Mouse (Mus musculus): ENCODE results near the gene Etl4. TPM values are rescaled to one million over a fixed set of nuclear protein-coding genes. Genes with fewer than 3 reads are reported as not detected.
"Not testable (repeated sequence)": the region's sequence is repeated elsewhere in the genome, so short reads cannot be mapped to it uniquely, and the experiment has no call there.

Gene Etl4
- polyA plus RNA-seq, 1 experiment from 2014 or later: 7.2 TPM

DNA sequence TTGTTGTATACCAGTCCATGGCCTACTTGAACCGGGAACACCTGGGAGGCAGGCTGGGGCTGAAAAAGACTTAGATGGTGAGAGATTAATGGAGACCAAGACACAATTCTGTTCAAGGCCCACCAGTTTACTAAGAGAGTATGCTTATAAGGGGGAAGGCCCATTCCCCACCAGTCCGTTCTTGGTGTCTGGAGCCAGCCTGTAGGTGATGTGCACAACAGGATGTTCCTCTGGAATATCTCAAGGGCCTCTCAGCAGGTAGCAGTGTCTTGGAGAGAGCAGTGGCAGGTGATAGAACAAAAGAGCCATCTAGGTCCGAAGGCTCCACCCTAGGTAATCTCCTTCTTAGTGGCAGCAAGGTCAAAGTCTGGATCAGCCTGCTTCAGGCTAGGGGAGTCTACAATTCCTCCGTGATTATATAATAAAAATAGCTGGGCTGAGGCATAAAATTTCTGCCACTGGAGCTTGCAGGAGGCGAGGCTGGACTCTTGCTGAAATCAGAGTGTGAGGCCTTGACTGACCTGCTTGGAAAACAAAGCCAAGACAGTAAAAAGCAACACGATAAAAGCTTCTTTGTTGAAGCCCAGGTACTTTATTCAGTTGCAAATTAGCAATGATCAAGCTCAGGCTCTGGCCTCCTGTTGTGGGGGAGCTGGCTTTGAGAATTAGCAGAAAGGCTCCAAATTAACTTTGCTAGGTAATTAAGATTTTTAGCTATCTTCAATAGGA is 267.0 kb downstream of the Etl4 start:
- not testable (repeated sequence) for ATAC-seq (ENCODE audit: low FRiP score); H3K9me3 ChIP-seq (replicated peaks)

GRCm38 (mm10) chr2:20177236-20177635 is 267.7 kb downstream of the Etl4 start:
- H3K4me3 ChIP-seq (replicated peaks); H3K27ac ChIP-seq (replicated peaks); H3K27me3 ChIP-seq (replicated peaks); ATAC-seq (ENCODE audit: low FRiP score); H3K4me1 ChIP-seq; H3K36me3 ChIP-seq; H3K9ac ChIP-seq (replicated peaks); H3K9me3 ChIP-seq (replicated peaks); H3K4me2 ChIP-seq: not testable (repeated sequence)
- WGBS: 98% methylated on average over 3 of the region's 3 CpGs

More for the DNA sequence above, 267.0 kb downstream of the Etl4 start:
- WGBS: 77% methylated on average over 6 of the region's 6 CpGs
- H3K27me3 ChIP-seq (replicated peaks); H3K4me2 ChIP-seq; H3K9ac ChIP-seq (replicated peaks); H3K4me1 ChIP-seq; H3K4me3 ChIP-seq (replicated peaks); H3K27ac ChIP-seq (replicated peaks); H3K36me3 ChIP-seq: not testable (repeated sequence)

GRCm38 (mm10) chr2:20180561-20180960 is 271.0 kb downstream of the Etl4 start:
- H3K4me1 ChIP-seq; H3K9me3 ChIP-seq (replicated peaks); H3K27me3 ChIP-seq (replicated peaks); H3K27ac ChIP-seq (replicated peaks); H3K4me3 ChIP-seq (replicated peaks); H3K36me3 ChIP-seq; H3K9ac ChIP-seq (replicated peaks); H3K4me2 ChIP-seq; ATAC-seq (ENCODE audit: low FRiP score): not testable (repeated sequence)
- WGBS: 97% methylated on average over 5 of the region's 5 CpGs

- ATAC-seq (ENCODE audit: low FRiP score); H3K36me3 ChIP-seq; H3K27me3 ChIP-seq (replicated peaks); H3K9me3 ChIP-seq (replicated peaks); H3K4me1 ChIP-seq; H3K4me2 ChIP-seq; H3K27ac ChIP-seq (replicated peaks); H3K9ac ChIP-seq (replicated peaks); H3K4me3 ChIP-seq (replicated peaks): not testable (repeated sequence)
- 86% methylated on average over 7 of the region's 7 CpGs for WGBS
Measured at GRCm38 (mm10) chr2:20187223-20187622, 277.6 kb downstream of the Etl4 start.

DNA sequence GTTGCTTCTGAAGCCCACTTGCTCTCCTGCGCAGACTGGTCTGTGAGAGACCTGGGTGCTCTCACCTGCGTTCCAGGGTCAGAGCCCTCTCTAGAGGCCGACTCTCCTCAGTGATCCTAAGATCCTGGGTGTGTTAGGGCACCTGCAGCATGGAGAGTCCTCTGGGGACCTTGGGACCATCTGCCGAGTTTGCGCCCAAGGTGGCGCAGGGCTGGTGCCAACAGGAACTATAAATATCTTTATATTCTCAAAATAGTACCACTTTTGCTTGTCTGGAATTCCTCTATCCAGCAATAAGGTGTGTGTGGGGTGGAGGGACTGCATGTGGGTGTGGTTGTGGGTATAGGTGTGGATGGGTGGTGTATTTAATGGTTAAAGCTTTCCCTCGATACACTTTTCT is 293.4 kb downstream of the Etl4 start:
- Histone ChIP-seq H3K27me3 (replicated peaks) (no peaks in the 10 kb centered on the region), H3K27ac (replicated peaks) (no peak overlapping the region), H3K36me3 (no peaks in the 10 kb centered on the region), H3K4me3 (replicated peaks) (no peak overlapping the region), H3K9me3 (replicated peaks) (no peaks in the 10 kb centered on the region), H3K4me1 (no peaks in the 10 kb centered on the region), H3K4me2 (no peak overlapping the region), H3K9ac (replicated peaks) (no peak overlapping the region)
- no peak for ATAC-seq (ENCODE audit: low FRiP score)
- 90% methylated on average over 7 of the region's 7 CpGs for WGBS

DNA sequence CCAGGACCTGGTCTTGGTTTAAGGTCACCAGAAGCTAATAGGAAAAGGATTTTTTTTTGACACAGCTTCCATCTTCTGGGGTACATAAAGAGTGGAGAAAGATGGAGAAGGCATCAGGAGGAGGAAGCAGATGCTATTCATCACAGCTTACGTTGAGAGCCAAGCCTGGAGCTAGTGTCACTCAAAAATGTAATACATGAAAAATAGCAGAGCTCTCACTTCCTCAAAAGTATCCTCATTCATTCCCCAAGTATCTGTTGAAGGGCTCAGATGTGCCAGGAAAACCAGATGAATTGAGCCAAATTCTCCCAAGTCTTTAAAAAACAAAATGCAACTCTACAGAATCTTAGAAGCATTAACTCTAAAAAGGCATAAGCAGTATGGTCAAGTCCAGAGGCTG is 297.1 kb downstream of the Etl4 start:
- no peak for ATAC-seq (ENCODE audit: low FRiP score)
- 60% methylated on average over 1 of the region's 1 CpGs for WGBS
- H3K4me1 ChIP-seq: no peaks in the 10 kb centered on the region

DNA sequence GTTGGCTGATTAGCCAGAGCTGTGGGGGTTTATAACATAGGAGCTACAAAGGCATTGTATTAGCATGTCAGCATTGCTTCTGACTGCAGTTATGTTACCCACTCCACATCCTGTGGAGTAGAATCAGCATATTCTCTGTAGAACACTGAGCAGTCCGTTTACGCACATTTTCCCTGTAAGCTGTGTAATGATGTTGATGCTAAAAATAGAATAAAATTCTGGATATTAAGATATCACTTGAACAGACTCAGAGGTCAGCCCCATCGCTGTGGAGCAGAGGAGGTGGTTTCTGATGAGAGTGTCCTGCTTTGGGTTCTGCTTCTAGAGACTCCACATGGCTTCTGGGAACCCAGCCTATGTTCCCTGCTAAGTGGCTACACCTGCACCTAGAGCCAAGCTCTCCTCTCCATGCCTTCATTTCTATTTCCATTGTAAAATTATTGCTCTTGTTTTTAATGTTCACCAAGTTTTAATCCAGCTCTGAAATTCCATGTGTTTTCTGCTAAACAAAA is 299.2 kb downstream of the Etl4 start:
- Histone ChIP-seq H3K4me3 (replicated peaks) (no peak overlapping the region), H3K36me3 (no peaks in the 10 kb centered on the region), H3K9ac (replicated peaks) (no peak overlapping the region), H3K27ac (replicated peaks) (no peak overlapping the region), H3K9me3 (replicated peaks) (no peaks in the 10 kb centered on the region), H3K27me3 (replicated peaks) (no peaks in the 10 kb centered on the region), H3K4me2 (no peak overlapping the region), H3K4me1 (no peaks in the 10 kb centered on the region)
- ATAC-seq (ENCODE audit: low FRiP score): no peak
- 68% methylated on average over 3 of the region's 3 CpGs for WGBS

More for the DNA sequence above, 297.1 kb downstream of the Etl4 start:
- Histone ChIP-seq H3K9ac (replicated peaks) (no peak overlapping the region), H3K36me3 (no peaks in the 10 kb centered on the region), H3K4me2 (no peak overlapping the region), H3K9me3 (replicated peaks) (no peaks in the 10 kb centered on the region), H3K27me3 (replicated peaks) (no peaks in the 10 kb centered on the region), H3K4me3 (replicated peaks) (no peak overlapping the region), H3K27ac (replicated peaks) (no peak overlapping the region)

DNA sequence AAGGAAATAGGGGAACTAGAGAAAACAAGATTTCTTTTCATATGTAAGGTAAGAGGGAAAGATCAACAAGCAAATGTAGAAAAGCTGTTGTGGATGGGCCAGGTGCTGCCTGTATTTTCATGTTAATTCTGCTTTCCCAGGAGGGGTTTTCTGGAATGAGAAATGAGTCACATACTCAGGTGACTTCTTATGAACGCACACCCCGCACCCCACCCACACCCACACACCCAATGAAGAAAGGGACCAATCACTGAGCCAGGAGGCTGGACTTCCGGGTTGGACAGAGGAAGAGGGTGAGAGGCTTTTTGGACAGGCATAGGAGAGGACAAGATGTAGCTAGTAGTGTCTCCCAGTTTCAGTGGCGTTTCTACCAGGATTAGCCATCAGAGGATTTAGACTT is 299.8 kb downstream of the Etl4 start:
- no peak overlapping the region for H3K4me2 ChIP-seq
- ATAC-seq (ENCODE audit: low FRiP score): no peak
- H3K4me3 ChIP-seq (replicated peaks): no peak overlapping the region
- no peak overlapping the region for H3K27ac ChIP-seq (replicated peaks)
- no peaks in the 10 kb centered on the region for H3K4me1 ChIP-seq
- no peaks in the 10 kb centered on the region for H3K27me3 ChIP-seq (replicated peaks)
- H3K9me3 ChIP-seq (replicated peaks): no peaks in the 10 kb centered on the region
- H3K36me3 ChIP-seq: no peaks in the 10 kb centered on the region
- 74% methylated on average over 4 of the region's 4 CpGs for WGBS
- no peak overlapping the region for H3K9ac ChIP-seq (replicated peaks)

DNA sequence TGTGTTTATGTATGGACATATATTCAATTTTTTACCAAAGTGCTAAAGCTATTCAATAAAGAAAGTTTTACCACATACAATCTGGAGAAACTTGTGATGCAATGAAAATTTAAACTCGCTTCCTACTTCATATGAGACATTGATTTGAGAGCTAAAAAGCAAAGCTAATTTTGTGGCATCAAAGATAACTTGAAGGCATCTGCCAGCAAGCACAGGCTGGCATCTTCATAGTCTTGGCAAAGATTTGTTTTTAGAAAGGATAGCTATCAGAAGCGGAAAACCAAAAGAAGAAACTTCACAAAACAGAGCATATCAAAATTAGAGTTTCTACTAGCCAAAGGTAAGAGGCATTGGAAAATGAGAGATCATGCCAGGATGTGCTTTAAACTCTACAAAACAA is 306.7 kb downstream of the Etl4 start:
- Histone ChIP-seq H3K4me1 (no peaks in the 10 kb centered on the region), H3K27ac (replicated peaks) (no peak overlapping the region), H3K36me3 (no peaks in the 10 kb centered on the region), H3K4me3 (replicated peaks) (no peak overlapping the region), H3K9me3 (replicated peaks) (no peaks in the 10 kb centered on the region), H3K27me3 (replicated peaks) (no peaks in the 10 kb centered on the region), H3K9ac (replicated peaks) (no peak overlapping the region), H3K4me2 (no peak overlapping the region)
- ATAC-seq (ENCODE audit: low FRiP score): no peak
- 99% methylated on average over 2 of the region's 2 CpGs for WGBS

DNA sequence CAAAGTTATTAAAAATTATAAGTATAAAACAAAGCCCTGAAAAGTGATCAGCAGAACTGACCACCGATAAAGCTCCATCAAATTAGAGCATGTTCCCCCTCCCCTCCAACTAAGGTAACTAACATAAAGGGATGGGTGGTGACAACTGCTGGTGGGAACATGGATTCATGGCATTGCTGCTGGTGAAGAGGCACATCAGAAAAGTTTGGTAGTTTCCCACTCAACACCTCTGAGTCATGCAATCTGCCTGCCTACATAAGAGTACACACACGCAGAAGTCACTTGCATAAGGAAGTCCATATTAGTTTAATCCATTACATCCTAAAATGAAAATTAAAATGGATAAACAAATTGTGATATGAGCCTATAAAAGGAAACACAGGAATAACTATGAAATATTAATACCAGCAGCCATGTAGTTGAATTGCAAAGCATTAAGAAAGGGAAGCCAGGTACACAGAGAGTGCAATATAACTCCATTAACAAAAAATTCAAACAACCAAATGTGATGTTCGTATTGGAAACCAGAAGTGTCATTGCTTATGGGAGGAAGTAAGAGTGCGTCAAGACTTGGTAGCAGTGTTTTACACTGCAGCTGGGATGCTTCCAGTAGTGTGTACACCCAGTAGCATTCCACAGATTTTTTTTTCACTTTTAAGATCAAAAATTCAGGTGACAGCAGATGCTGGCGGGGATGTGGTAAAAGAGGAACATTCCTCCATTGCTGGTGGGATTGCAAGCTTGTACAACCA is 307.3 kb downstream of the Etl4 start:
- Histone ChIP-seq H3K4me3 (replicated peaks) (no peak overlapping the region), H3K27ac (replicated peaks) (no peak overlapping the region), H3K4me2 (no peak overlapping the region), H3K27me3 (replicated peaks) (no peaks in the 10 kb centered on the region), H3K9me3 (replicated peaks) (no peaks in the 10 kb centered on the region), H3K4me1 (no peaks in the 10 kb centered on the region), H3K9ac (replicated peaks) (no peak overlapping the region), H3K36me3 (no peaks in the 10 kb centered on the region)
- WGBS: 92% methylated on average over 5 of the region's 5 CpGs
- ATAC-seq (ENCODE audit: low FRiP score): no peak

DNA sequence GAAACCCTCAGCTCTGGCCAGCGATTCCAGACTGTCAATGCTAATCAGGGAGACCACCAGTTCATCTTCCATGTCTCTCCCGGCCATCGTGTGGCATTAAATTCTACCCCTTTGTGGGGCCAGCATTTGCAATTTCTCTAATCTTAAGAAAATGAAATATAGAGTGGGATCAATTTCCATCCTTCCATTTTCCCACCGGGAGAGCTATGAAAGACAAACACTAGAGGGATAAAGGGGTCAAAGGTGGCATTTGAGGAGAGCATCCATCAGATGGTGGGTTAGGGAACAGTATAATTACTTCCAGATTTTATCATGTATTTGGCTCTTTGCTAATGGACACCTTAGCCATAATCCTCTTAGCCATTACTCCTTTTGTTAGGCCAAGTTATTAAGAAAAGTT is 321.8 kb downstream of the Etl4 start:
- no peak overlapping the region for H3K4me3 ChIP-seq (replicated peaks)
- WGBS: 78% methylated on average over 4 of the region's 4 CpGs

DNA sequence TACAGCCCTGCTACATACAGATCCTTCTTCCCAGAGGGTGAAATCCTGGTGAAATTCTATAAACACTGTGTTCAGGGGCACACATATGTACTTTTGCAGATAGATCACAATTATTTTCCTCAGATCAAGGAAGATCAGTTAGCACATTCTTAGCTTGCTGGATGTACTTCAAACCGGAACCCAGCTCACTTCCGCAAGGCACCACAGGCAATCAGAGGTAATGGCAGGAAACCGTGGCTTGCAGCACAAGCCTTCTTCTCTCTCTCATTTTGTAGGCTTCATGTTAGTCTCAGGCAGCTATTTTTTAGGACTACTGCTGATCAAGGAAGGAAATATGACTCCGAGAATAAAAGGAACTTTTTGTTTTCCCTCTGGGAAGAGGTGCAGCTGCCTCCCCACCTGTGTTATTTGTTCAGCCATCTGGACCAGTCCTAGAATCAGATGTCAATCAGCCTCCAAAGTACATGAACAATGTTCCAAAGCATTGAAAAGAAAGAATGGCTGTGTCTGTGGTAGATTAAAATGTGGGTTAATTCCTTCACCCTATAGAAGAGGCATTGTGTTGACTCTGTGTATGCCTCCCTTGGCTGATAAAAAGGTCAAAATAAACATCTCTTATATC is 338.6 kb downstream of the Etl4 start:
- H3K4me1 ChIP-seq: 0 out of 2 replicates have a peak, but pooled peaks cover 3% of the 10 kb centered on the region
- H3K4me2 ChIP-seq: no peak overlapping the region
- no peak for ATAC-seq (ENCODE audit: low FRiP score)
- H3K9me3 ChIP-seq (replicated peaks): no peaks in the 10 kb centered on the region
- 53% methylated on average over 4 of the region's 4 CpGs for WGBS
- H3K27ac ChIP-seq (replicated peaks): no peak overlapping the region
- no peak overlapping the region for H3K4me3 ChIP-seq (replicated peaks)
- H3K27me3 ChIP-seq (replicated peaks): no peaks in the 10 kb centered on the region
- no peak overlapping the region for H3K9ac ChIP-seq (replicated peaks)
- no peaks in the 10 kb centered on the region for H3K36me3 ChIP-seq

More for the DNA sequence above, 321.8 kb downstream of the Etl4 start:
- H3K36me3 ChIP-seq: no peaks in the 10 kb centered on the region
- no peaks in the 10 kb centered on the region for H3K27me3 ChIP-seq (replicated peaks)
- no peaks in the 10 kb centered on the region for H3K4me1 ChIP-seq
- H3K9ac ChIP-seq (replicated peaks): no peak overlapping the region
- H3K9me3 ChIP-seq (replicated peaks): no peaks in the 10 kb centered on the region
- no peak overlapping the region for H3K4me2 ChIP-seq
- H3K27ac ChIP-seq (replicated peaks): no peak overlapping the region
- no peak for ATAC-seq (ENCODE audit: low FRiP score)

Data from neural tube, embryonic 15.5 days (tissue).